Mouse (Mus musculus) hindbrain, embryonic 12.5 days (tissue): ENCODE data around the gene Rnf167. TPM values are rescaled to one million over a fixed set of nuclear protein-coding genes. Genes with fewer than 3 reads are reported as not detected.

Experiments
- ATAC-seq: fragments of 200-750 bp; cut with Nextera tagmentation; 2 replicates; pipeline ENCODE4 v1.8.0; 2017; ENCODE audit warnings: moderate TSS enrichment; ENCODE audit not compliant: low FRiP score
- H3K27ac ChIP-seq: fragments of 300-500 bp; sonication (generic); 2 replicates; pipeline ENCODE4 v1.5.1; 2016; ENCODE audit warnings: mild to moderate bottlenecking
- H3K27me3 ChIP-seq: fragments of 300-500 bp; sonication (generic); 2 replicates; pipeline ENCODE4 v1.6.1; 2016; ENCODE audit warnings: mild to moderate bottlenecking
- H3K36me3 ChIP-seq: fragments of 300-500 bp; sonication (generic); 2 replicates; pipeline ENCODE4 v1.6.1; 2016; ENCODE audit warnings: mild to moderate bottlenecking
- H3K4me1 ChIP-seq: fragments of 300-500 bp; sonication (generic); 2 replicates; pipeline ENCODE4 v1.6.1; 2016
- H3K4me2 ChIP-seq: fragments of 300-500 bp; sonication (generic); replicated peaks from 2 replicates; pipeline ENCODE4 v1.6.1; 2016; ENCODE audit warnings: mild to moderate bottlenecking
- H3K4me3 ChIP-seq: fragments of 300-500 bp; sonication (generic); 2 replicates; pipeline ENCODE4 v1.5.1; 2016; ENCODE audit warnings: mild to moderate bottlenecking
- H3K9ac ChIP-seq: fragments of 300-500 bp; sonication (generic); 2 replicates; pipeline ENCODE4 v1.6.1; 2016; ENCODE audit warnings: mild to moderate bottlenecking, moderate library complexity
- H3K9me3 ChIP-seq: fragments of 300-500 bp; sonication (generic); replicated peaks from 2 replicates; pipeline ENCODE4 v1.6.1; 2016; ENCODE audit warnings: mild to moderate bottlenecking
- WGBS: fragments of 180-500 bp; shearing (Covaris S2); methylation state at CpG from one replicate; pipeline ENCODE4 v1.1.7; 2016; 5-methylcytosine and 5-hydroxymethylcytosine counted together
- polyA plus RNA-seq: library from polyadenylated mRNA; unstranded; fragments of >200 nt; fragmentation: Nextera tagmentation; extraction: Ambion mirVana; gene quantifications from 2 replicates; pipeline ENCODE4 v1.2.1, GENCODE M21; 2016

Rnf167 gene
- polyA plus RNA-seq, 1 experiment from 2014 or later: 96.0 TPM

GRCm38 (mm10) chr11:70619101-70619500, 27.9 kb upstream of the Rnf167 start, which contains the start of gene Chrne:
Gene Chrne (minus strand): TSS chr11:70619216.
- no peak for ATAC-seq
- 52% methylated on average over 1 of the region's 1 CpGs for WGBS
- no peaks in the 10 kb centered on the region for H3K9me3 ChIP-seq
- no peaks in the 10 kb centered on the region for H3K36me3 ChIP-seq
- no peak within 1 kb of the TSS for H3K27ac ChIP-seq
- H3K4me2 ChIP-seq: no peak within 1 kb of the TSS
- peaks cover 14% of the 10 kb centered on the region for H3K27me3 ChIP-seq
- H3K4me1 ChIP-seq: peaks cover 9% of the 10 kb centered on the region
- H3K9ac ChIP-seq: no peak within 1 kb of the TSS
- no peak within 1 kb of the TSS for H3K4me3 ChIP-seq

GRCm38 (mm10) chr11:70621972-70622814, 24.8 kb upstream of the Rnf167 start:
- no peaks in the 10 kb centered on the region for H3K9me3 ChIP-seq
- no peak overlapping the region for H3K9ac ChIP-seq
- H3K27me3 ChIP-seq: no peaks in the 10 kb centered on the region
- ATAC-seq: no peak
- no peak overlapping the region for H3K27ac ChIP-seq
- H3K4me2 ChIP-seq: no peak overlapping the region
- no peaks in the 10 kb centered on the region for H3K4me1 ChIP-seq
- H3K36me3 ChIP-seq: no peaks in the 10 kb centered on the region
- no peak overlapping the region for H3K4me3 ChIP-seq
- 42% methylated on average over 7 of the region's 7 CpGs for WGBS

- H3K27me3 ChIP-seq: no peaks in the 10 kb centered on the region
- 86% methylated on average over 10 of the region's 10 CpGs for WGBS
Observed at GRCm38 (mm10) chr11:70623053-70623742, 23.8 kb upstream of the Rnf167 start.

GRCm38 (mm10) chr11:70625473-70625872, 21.6 kb upstream of the Rnf167 start:
- 52% methylated on average over 4 of the region's 4 CpGs for WGBS
- H3K4me3 ChIP-seq: no peak overlapping the region
- H3K4me2 ChIP-seq: no peak overlapping the region
- no peaks in the 10 kb centered on the region for H3K4me1 ChIP-seq
- H3K36me3 ChIP-seq: no peaks in the 10 kb centered on the region
- H3K9me3 ChIP-seq: no peaks in the 10 kb centered on the region
- no peaks in the 10 kb centered on the region for H3K27me3 ChIP-seq
- no peak for ATAC-seq
- no peak overlapping the region for H3K9ac ChIP-seq
- H3K27ac ChIP-seq: no peak overlapping the region

More at GRCm38 (mm10) chr11:70623053-70623742, 23.8 kb upstream of the Rnf167 start:
- H3K9me3 ChIP-seq: no peaks in the 10 kb centered on the region
- no peak overlapping the region for H3K4me3 ChIP-seq
- no peak overlapping the region for H3K9ac ChIP-seq
- no peak for ATAC-seq
- H3K27ac ChIP-seq: no peak overlapping the region
- H3K4me1 ChIP-seq: no peaks in the 10 kb centered on the region
- no peaks in the 10 kb centered on the region for H3K36me3 ChIP-seq
- H3K4me2 ChIP-seq: no peak overlapping the region

GRCm38 (mm10) chr11:70626877-70627276, 20.2 kb upstream of the Rnf167 start:
- Histone ChIP-seq H3K4me1 (no peaks in the 10 kb centered on the region), H3K27me3 (no peaks in the 10 kb centered on the region), H3K9ac (no peak overlapping the region), H3K4me2 (no peak overlapping the region), H3K4me3 (no peak overlapping the region), H3K36me3 (no peaks in the 10 kb centered on the region), H3K9me3 (no peaks in the 10 kb centered on the region), H3K27ac (no peak overlapping the region)
- 75% methylated on average over 4 of the region's 4 CpGs for WGBS
- no peak for ATAC-seq

- Histone ChIP-seq H3K27me3 (no peaks in the 10 kb centered on the region), H3K27ac (no peak overlapping the region), H3K4me1 (no peaks in the 10 kb centered on the region), H3K9ac (no peak overlapping the region), H3K4me3 (no peak overlapping the region), H3K4me2 (no peak overlapping the region), H3K36me3 (no peaks in the 10 kb centered on the region), H3K9me3 (no peaks in the 10 kb centered on the region)
- WGBS: 81% methylated on average over 2 of the region's 2 CpGs
- no peak for ATAC-seq
Observed at GRCm38 (mm10) chr11:70628431-70628830, 18.6 kb upstream of the Rnf167 start.

GRCm38 (mm10) chr11:70629557-70629956, 17.5 kb upstream of the Rnf167 start:
- Histone ChIP-seq H3K36me3 (no peaks in the 10 kb centered on the region), H3K9me3 (no peaks in the 10 kb centered on the region), H3K4me2 (no peak overlapping the region), H3K9ac (no peak overlapping the region), H3K27me3 (no peaks in the 10 kb centered on the region), H3K27ac (no peak overlapping the region), H3K4me1 (no peaks in the 10 kb centered on the region), H3K4me3 (no peak overlapping the region)
- 55% methylated on average over 5 of the region's 5 CpGs for WGBS
- no peak for ATAC-seq

- no peak overlapping the region for H3K9ac ChIP-seq
- no peak overlapping the region for H3K27ac ChIP-seq
- no peak for ATAC-seq
- no peaks in the 10 kb centered on the region for H3K36me3 ChIP-seq
- no peaks in the 10 kb centered on the region for H3K27me3 ChIP-seq
- H3K4me1 ChIP-seq: no peaks in the 10 kb centered on the region
- H3K4me2 ChIP-seq: no peak overlapping the region
- H3K4me3 ChIP-seq: no peak overlapping the region
- H3K9me3 ChIP-seq: no peaks in the 10 kb centered on the region
- 73% methylated on average over 7 of the region's 7 CpGs for WGBS
Observed at GRCm38 (mm10) chr11:70630129-70630528, 16.9 kb upstream of the Rnf167 start.

GRCm38 (mm10) chr11:70635601-70636000, 11.4 kb upstream of the Rnf167 start:
- H3K4me2 ChIP-seq: no peak overlapping the region
- H3K27me3 ChIP-seq: no peaks in the 10 kb centered on the region
- no peaks in the 10 kb centered on the region for H3K9me3 ChIP-seq
- no peak overlapping the region for H3K27ac ChIP-seq
- WGBS: 79% methylated on average over 4 of the region's 4 CpGs
- ATAC-seq: no peak
- H3K9ac ChIP-seq: no peak overlapping the region
- H3K4me3 ChIP-seq: no peak overlapping the region
- no peaks in the 10 kb centered on the region for H3K36me3 ChIP-seq
- no peaks in the 10 kb centered on the region for H3K4me1 ChIP-seq

GRCm38 (mm10) chr11:70637764-70638163, 9.3 kb upstream of the Rnf167 start:
- no peak overlapping the region for H3K4me3 ChIP-seq
- 95% methylated on average over 1 of the region's 1 CpGs for WGBS

GRCm38 (mm10) chr11:70638293-70638692, 8.7 kb upstream of the Rnf167 start:
- H3K27me3 ChIP-seq: no peaks in the 10 kb centered on the region
- H3K4me1 ChIP-seq: no peaks in the 10 kb centered on the region
- no peaks in the 10 kb centered on the region for H3K9me3 ChIP-seq
- WGBS: 92% methylated on average over 1 of the region's 1 CpGs
- H3K9ac ChIP-seq: no peak overlapping the region
- no peak overlapping the region for H3K27ac ChIP-seq
- H3K4me3 ChIP-seq: no peak overlapping the region
- no peak overlapping the region for H3K4me2 ChIP-seq
- H3K36me3 ChIP-seq: peaks cover 5% of the 10 kb centered on the region
- ATAC-seq: no peak

More at GRCm38 (mm10) chr11:70637764-70638163, 9.3 kb upstream of the Rnf167 start:
- H3K36me3 ChIP-seq: no peaks in the 10 kb centered on the region
- H3K9ac ChIP-seq: no peak overlapping the region
- no peaks in the 10 kb centered on the region for H3K27me3 ChIP-seq
- no peaks in the 10 kb centered on the region for H3K9me3 ChIP-seq
- no peak for ATAC-seq
- H3K27ac ChIP-seq: no peak overlapping the region
- H3K4me2 ChIP-seq: no peak overlapping the region
- no peaks in the 10 kb centered on the region for H3K4me1 ChIP-seq

GRCm38 (mm10) chr11:70638714-70639278, 8.2 kb upstream of the Rnf167 start, which contains the start of gene Gp1ba:
Gene Gp1ba (plus strand): TSS chr11:70639122.
- 49% methylated on average over 5 of the region's 5 CpGs for WGBS
- H3K9ac ChIP-seq: no peak within 1 kb of the TSS
- H3K9me3 ChIP-seq: no peaks in the 10 kb centered on the region
- no peaks in the 10 kb centered on the region for H3K4me1 ChIP-seq
- H3K36me3 ChIP-seq: peaks cover 6% of the 10 kb centered on the region
- no peaks in the 10 kb centered on the region for H3K27me3 ChIP-seq
- no peak within 1 kb of the TSS for H3K4me3 ChIP-seq
- H3K4me2 ChIP-seq: no peak within 1 kb of the TSS
- ATAC-seq: no peak
- H3K27ac ChIP-seq: no peak within 1 kb of the TSS
